Mouse (Mus musculus): ENCODE measurements at regions not wholly inside any gene's neighbourhood (a gene's known extent, or its start where the extent isn't known, plus 50 kb on each side); places are given as distances from the start of the nearest gene placed in this dataset.

- no peak for DNase-seq (ENCODE audit: low spot score)
Observed at GRCm38 (mm10) chr2:133498717-133499143, 53.2 kb upstream of the Bmp2 start.

GRCm38 (mm10) chr2:133499904-133500303, 52.1 kb upstream of the Bmp2 start:
- DNase-seq (ENCODE audit: low spot score), result no peak

All from gastrocnemius, adult 18-20 months (tissue).